Mouse (Mus musculus) B cell, adult 2 months (primary cell): ENCODE measurements at regions not wholly inside any gene's neighbourhood (a gene's known extent, or its start where the extent isn't known, plus 50 kb on each side); places are given as distances from the start of the nearest gene placed in this dataset.
"Not testable (repeated sequence)": the region's sequence is repeated elsewhere in the genome, so short reads cannot be mapped to it uniquely, and the experiment has no call there.

ENCODE experiments used
- DNase-seq, 2 experiments: peaks; one replicate each; pipeline ENCODE4 v3.0.0; 2022

- no peak for DNase-seq
Observed at GRCm38 (mm10) chr15:5658796-5659195, 414.8 kb upstream of the Ptger4 start.

DNA sequence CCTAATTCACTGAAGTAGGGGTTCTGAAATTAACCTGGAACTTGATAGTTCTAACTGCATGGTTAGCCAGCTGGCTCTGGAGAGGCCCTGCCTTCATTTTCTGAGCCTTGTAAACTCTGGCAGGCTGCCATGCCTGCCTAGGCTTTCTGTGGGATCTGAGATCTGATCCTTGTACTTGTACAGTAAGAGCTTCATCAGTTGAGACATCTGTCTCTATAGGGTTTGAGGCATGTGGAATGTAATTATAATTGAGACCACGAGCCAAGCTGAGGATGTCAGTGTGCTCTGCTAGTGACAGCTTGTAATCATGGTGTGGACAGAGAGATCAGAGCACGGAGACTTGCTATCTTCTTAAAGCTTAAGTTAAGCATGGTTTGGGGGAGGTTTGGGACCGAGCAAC lies 416.8 kb upstream of the Ptger4 start:
- no peak for DNase-seq

- DNase-seq: no peak
Observed at GRCm38 (mm10) chr15:5671781-5672180, 427.8 kb upstream of the Ptger4 start.

GRCm38 (mm10) chr15:5676704-5677103 lies 432.7 kb upstream of the Ptger4 start:
- DNase-seq: no peak

DNA sequence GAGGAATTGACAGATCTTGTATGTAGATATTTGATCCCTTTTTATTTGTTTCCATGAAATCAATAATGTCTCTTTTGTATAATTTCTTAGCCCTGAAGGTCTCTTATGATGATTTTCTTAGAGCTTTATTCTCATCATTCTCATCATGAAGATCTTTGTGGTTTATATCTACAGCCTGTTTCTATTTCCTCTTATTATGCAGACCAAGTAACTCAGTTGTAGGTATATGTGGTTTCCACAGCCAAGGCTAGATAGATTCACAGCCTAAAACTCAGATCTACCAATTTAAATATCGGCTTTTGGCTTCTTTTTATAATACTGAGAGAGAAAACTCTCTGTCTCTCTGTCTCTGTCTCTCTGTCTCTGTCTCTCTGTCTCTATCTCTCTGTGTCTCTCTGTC lies 449.8 kb upstream of the Ptger4 start:
- DNase-seq: no peak

GRCm38 (mm10) chr15:5695015-5695414 lies 451.0 kb upstream of the Ptger4 start:
- peak; percentile 1 to 2 for DNase-seq

DNA sequence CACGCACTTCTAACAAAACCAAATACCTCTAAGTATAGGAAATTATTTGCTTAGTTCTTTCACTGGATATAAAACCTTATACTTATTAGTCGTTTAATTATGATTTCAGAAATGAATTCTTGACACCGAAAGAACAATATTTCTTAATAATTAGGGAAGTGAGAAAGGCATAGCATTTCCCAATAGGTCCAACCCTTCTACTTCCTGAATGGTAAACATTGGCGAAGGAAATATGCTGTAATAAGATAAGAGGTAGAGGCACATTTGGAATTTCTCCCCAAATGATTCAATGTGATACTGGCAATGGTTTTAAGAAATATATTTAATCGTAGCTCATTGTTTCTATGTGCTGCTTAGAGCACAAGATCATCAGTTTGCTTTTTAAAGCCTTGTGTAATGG lies 464.5 kb upstream of the Ptger4 start:
- DNase-seq: no peak

DNA sequence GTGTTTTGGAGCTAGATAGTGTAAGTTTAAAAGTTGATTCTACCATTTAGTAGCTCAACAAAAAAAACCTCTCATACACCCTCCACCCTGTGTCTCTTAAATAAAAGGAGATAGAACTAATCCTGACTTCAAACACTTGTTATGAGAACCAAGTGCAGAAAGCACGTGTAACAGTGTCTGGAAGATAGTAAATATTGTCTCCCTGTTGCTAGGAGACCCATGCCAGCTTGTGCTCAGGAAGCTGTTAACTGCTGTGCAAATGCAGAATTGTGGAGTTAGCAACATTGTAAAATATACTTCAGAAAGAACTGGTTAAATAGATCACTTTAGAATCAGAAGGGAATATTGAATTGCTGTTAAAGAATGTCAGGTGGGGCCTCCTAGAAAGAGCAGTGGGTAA lies 496.7 kb upstream of the Ptger4 start:
- no peak for DNase-seq

- DNase-seq: no peak
Observed at GRCm38 (mm10) chr15:5743893-5744292, 499.9 kb upstream of the Ptger4 start.

- no peak for DNase-seq
Observed at GRCm38 (mm10) chr15:5758690-5759089, 514.7 kb upstream of the Ptger4 start.

- no peak for DNase-seq
Observed at GRCm38 (mm10) chr15:5762216-5762615, 518.2 kb upstream of the Ptger4 start.

DNA sequence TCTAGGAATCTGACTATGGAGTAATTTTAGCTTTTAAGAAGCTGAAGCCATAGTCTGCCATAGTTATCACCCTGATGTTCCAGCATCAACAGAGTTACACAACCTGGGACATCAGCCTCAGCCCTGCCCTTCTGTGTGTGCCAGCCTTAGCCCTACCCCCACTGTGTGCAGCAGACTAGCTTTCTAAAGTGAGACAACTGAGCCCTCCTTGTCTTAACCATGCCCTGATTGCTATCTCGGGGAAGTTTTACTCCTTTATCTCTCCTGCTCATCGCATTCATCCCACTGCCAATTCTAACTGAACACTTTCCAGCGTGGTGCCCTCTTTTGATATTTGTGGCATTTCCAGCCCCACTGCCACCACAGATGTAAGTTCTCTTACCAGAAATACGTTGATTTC lies 522.5 kb upstream of the Dab2 start:
- DNase-seq: no peak

GRCm38 (mm10) chr15:5799917-5800316 lies 499.7 kb upstream of the Dab2 start:
- DNase-seq: no peak

DNA sequence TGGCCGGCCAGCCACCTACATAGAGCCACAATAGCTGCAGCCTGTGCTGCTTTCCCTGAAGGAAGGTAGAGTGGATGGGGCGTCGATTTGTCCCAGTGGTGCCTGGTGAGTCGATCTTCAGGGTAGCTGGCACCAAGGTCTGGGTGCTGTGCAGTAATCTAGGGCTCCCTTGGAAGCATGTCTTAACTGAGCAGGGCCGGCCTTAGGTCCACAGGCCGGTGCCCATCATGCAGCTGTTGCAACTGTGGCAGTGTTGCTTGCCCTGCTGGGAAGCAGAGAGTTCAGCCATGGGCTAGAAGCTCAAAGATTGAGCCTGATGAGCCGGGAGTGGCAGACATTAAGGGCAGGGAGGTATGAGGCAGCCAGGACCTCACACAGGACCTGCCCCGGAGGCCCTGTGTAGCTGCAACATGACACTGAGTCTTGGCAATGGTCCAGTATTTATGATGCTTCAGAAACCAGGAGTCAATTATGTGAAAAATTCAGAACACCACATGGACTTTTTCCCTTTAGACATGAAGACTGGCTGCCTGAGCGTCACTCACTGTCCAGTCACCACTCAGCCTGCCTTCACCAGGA lies 488.3 kb upstream of the Dab2 start:
- DNase-seq: no peak

- no peak for DNase-seq
Observed at GRCm38 (mm10) chr15:5811958-5812357, 487.6 kb upstream of the Dab2 start.

DNA sequence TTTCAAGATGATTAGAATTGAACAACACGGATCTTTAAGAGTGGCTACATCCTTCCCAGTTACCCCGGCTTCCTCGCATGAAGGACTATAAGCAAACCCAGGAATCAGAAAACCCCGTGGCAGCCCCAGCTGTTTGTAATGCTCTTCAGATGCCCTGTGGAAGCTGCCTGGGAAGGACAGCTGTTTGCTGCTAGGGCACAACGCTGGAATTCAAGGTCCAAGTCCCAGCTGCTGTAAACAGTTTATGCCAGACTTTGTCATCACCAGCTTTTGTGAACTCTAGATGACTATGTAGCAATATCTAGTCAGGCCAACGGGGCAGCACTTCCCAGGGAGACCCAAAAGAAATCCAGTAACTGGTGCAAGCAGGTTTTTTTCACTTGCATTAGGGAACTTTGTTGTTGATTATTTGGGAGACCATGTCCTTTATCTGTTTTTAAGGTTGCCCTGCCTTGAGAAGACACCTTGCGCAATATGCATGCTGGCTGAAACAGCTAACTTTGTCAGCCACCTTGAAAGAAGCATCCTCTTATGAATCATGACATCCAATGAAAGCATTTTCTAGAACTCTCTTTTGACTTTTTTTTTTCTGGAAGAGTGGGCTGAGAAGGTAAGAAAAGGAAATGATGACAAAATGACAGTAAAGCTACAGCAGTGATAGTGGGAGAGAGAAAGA lies 481.5 kb upstream of the Dab2 start:
- DNase-seq: no peak

GRCm38 (mm10) chr15:5839963-5840362 lies 459.6 kb upstream of the Dab2 start:
- DNase-seq: no peak

DNA sequence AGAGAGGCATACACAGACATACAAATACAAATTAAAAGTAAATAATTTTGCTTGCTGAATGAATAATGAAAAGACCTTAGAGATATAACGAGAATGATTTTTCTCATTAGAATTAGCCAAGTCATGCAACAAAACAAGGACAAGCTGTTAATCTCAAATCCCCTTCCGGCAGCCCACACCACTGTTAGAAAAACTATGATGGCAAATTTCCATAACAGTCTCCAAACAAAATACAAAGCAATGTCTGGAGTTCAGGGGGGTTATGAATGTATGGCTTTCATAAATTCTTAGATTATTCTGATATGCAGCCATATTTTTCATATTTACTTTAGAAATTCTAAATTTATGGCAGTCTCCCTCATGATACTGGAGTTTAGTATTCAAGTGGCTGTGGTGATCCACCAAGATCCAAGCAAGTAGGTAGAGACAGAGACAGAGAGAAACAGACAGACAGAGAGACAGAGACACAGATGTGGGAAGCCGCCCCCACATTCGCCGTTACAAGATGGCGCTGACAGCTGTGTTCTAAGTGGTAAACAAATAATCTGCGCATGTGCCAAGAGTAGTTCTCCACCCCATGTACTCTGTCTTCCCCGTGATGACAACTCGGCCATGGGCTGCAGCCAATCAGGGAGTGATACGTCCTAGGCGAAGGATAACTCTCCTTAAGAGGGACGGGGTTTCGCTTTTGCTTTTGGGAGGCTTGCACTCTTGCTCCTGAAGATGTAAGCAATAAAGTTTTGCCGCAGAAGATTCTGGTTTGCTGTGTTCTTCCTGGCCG lies 458.0 kb upstream of the Dab2 start:
- not testable (repeated sequence) for DNase-seq

DNA sequence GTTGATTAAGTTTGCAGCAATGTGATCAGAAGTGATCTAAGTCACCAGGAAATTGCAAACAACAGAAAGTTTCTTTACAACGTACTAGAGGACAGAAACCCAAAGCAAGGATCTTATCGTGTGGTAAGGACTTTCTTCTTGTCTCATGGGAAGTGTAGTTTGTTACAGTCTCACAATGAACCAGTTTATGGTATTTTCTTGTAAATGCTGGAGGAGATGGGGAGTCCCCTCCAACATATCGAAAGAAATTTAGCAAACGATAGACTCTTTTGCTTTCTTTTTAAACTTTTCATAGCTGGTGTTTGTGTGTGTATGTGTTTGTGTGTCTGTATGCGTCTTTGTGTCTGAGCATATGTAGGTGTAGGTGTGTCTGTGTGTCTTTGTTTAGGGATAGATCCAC lies 453.0 kb upstream of the Dab2 start:
- no peak for DNase-seq

DNA sequence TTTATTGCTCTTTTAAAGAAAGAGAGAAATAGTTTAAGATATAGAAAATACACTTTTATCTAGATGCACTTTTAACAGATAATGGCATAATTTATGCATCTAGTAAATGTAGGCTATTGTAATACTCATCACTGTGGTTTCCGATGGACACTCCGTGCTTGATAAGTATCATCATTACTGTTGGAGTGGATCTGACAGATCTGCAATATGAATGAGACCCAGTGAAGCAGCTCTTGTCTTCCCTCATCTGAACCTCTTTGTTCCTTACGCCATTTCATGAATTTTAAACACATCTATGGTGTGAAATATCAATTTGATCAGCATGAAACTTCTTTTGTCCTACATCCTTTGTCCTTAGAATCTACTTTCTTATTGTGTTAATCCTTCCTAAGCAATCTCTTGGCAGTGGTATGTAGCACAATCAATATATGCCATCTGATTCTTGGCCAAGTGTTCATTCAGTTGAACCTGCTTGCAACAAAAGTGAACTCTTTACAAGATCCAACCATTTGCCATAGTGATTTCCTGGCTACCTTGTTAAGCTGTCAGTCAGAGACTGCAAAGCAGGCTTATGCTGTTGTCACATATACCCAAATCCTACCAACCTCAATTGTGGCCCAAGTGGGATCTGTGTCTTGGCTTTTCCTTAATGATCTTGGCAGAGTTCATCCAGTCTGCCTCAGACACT lies 452.0 kb upstream of the Dab2 start:
- no peak for DNase-seq

GRCm38 (mm10) chr15:5852523-5852922 lies 447.1 kb upstream of the Dab2 start:
- DNase-seq: no peak

- no peak for DNase-seq
Observed at GRCm38 (mm10) chr15:5869289-5869688, 430.3 kb upstream of the Dab2 start.

DNA sequence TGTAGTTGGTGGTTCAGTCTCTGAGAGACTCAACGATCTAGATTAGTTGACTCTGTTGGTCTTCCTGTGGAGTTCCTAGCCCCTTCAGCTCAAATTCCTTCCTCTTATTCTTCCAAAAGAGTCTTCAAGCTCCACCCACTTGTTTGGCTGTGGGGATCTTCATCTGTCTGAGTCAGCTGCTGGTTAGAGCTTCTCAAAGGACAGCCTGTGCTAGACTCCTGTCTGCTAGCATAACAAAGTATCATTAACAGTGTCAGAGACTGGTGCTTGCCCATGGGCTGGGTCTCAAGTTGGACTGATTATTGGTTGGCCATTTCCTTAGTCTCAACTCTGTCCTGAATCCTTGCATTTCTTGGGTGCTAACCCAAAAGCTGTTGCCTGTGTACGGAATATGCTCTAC lies 429.7 kb upstream of the Dab2 start:
- no peak for DNase-seq

DNA sequence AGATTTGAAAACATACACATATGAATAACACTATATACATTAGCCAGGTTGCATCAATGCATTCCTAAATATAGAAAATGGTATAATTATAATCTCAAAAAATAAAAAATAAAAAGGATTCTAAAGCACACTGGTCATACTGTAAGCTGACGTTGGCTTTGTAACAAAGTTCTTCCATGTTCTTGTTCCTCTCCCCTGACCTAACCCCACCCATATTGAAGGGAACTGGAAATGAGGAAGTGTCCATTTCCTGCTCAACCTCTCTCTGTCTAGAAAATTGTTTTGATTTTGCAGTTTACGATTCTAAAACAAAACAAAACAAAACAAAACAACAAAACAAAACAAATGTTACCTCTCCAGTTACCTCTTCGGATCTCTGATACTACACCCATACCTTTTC lies 427.5 kb upstream of the Dab2 start:
- DNase-seq: no peak
